ENCODE assay signal across 9 mouse cellular contexts in the genomic region with DNA sequence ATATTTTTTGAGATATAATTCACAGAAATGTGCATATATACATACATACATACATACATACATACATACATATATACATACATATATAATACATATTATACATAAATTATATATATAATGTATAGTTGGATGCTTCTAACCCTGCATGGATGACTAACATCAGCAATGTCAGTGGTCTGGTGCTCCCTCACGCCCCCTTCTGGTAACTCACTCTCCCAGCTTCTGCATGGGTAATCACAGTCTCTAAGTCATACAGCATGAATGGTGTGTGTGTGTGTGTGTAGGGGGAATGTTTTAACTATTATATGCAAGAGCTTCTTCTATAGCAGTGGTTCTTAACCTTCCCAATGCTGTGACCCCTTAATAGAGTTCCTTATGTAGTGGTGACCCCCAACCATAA.
DNase-seq lines count a peak whose midpoint lies in the region; ATAC-seq and TF ChIP-seq lines count a peak whose summit lies in the region.
"Had no signal": no experiment of that assay in that cellular context is flagged by ENCODE, and none has a peak within 500 bp of the region (broad histone marks: within the 10 kb centered on the region; RNA-seq: fewer than 3 reads in every experiment).

No protein-coding gene starts in this region.

- no peaks in the 10 kb centered on the region for H3K9me3 ChIP-seq in liver, embryonic 14.5 days (ENCODE audit: control insufficient read depth, low read length)
- H3K9me3 ChIP-seq in forebrain, embryonic 13.5 days (replicated peaks), result no peaks in the 10 kb centered on the region
- H3K9me3 ChIP-seq: neural tube, embryonic 13.5 days had no signal

- peaks cover 8 to 27% of the 10 kb centered on the region in 2 experiments for H3K4me1 ChIP-seq in liver, embryonic 14.5 days (replicated peaks; ENCODE audit: control insufficient read depth in 2 of 2, insufficient read depth in 2 of 2, low read length in 1 of 2)
- H3K4me1 ChIP-seq in forebrain, embryonic 13.5 days, result no peaks in the 10 kb centered on the region

- ATAC-seq in liver, embryonic 14.5 days (ENCODE audit: insufficient read depth), result no peak
- ATAC-seq in forebrain, embryonic 13.5 days, result no peak

- no peak overlapping the region for H3K4me3 ChIP-seq in gastrocnemius, adult 2 months
- H3K4me3 ChIP-seq in liver, embryonic 14.5 days (ENCODE audit: insufficient read depth in 1 of 2, low read depth in 2 of 2, low read length in 2 of 2), result no peak overlapping the region
- no peak overlapping the region for H3K4me3 ChIP-seq in forebrain, embryonic 13.5 days
- H3K4me3 ChIP-seq: neural tube, embryonic 13.5 days had no signal

- 9% methylated on average over 1 of the region's 1 CpGs for WGBS in liver, embryonic 14.5 days (ENCODE audit: insufficient replicate concordance)
- 41% methylated on average over 1 of the region's 1 CpGs for WGBS in forebrain, embryonic 13.5 days

- intact Hi-C loops in gastrocnemius, adult 2 months (cut with DNase I), result no loop called here
- intact Hi-C loops in gastrocnemius, postnatal 36 days (cut with DNase I), result no loop called here

- TF ChIP-seq CTCF in gastrocnemius, adult 2 months (IDR thresholded peaks at IDR 0.05), result peak; percentile 63
- TF ChIP-seq CTCF in liver, embryonic 14.5 days (IDR thresholded peaks at IDR 0.05; ENCODE audit: low read depth), result peak; percentile 54

- H3K9ac ChIP-seq in liver, embryonic 14.5 days (replicated peaks), result no peak overlapping the region
- H3K9ac ChIP-seq in forebrain, embryonic 13.5 days, result no peak overlapping the region
- H3K9ac ChIP-seq: neural tube, embryonic 13.5 days had no signal

- H3K36me3 ChIP-seq in liver, embryonic 14.5 days (replicated peaks; ENCODE audit: control insufficient read depth, insufficient read depth, low read depth), result no peaks in the 10 kb centered on the region
- H3K36me3 ChIP-seq in forebrain, embryonic 13.5 days (ENCODE audit: poor library complexity, severe bottlenecking), result no peaks in the 10 kb centered on the region
- H3K36me3 ChIP-seq: neural tube, embryonic 13.5 days had no signal

- DNase-seq in gastrocnemius, adult 2 months, result peak; percentile 41
- no peak for DNase-seq in gastrocnemius, postnatal 36 days
- peak; percentile 44 for DNase-seq in right cerebral cortex, postnatal 4 days
- no peak for DNase-seq in right cerebral cortex, adult 2 months (ENCODE audit: low spot score in 2 of 2)
- DNase-seq in liver, embryonic 14.5 days (ENCODE audit: low read depth in 3 of 3, low spot score in 3 of 3), result no peak
- peak; percentile 69 for DNase-seq in thymus, postnatal 25 days
- DNase-seq in gastrocnemius, postnatal 25 days, result no peak

- no peaks in the 10 kb centered on the region for H3K27me3 ChIP-seq in liver, embryonic 14.5 days (ENCODE audit: control insufficient read depth, insufficient read depth, low read length)
- no peaks in the 10 kb centered on the region for H3K27me3 ChIP-seq in forebrain, embryonic 13.5 days
- H3K27me3 ChIP-seq: neural tube, embryonic 13.5 days had no signal

- no peak overlapping the region for H3K27ac ChIP-seq in gastrocnemius, adult 2 months
- no peak overlapping the region for H3K27ac ChIP-seq in liver, embryonic 14.5 days
- no peak overlapping the region for H3K27ac ChIP-seq in forebrain, embryonic 13.5 days
- H3K27ac ChIP-seq: neural tube, embryonic 13.5 days had no signal

- no peak for TF ChIP-seq EP300 in liver, embryonic 14.5 days (IDR thresholded peaks at IDR 0.05; ENCODE audit: low read depth)

- H3K4me2 ChIP-seq in liver, embryonic 14.5 days (ENCODE audit: low read depth), result no peak overlapping the region
- H3K4me2 ChIP-seq in forebrain, embryonic 13.5 days, result no peak overlapping the region
- H3K4me2 ChIP-seq: neural tube, embryonic 13.5 days had no signal

Comparison
In these comparisons a context has a peak if more than half of its experiments do, and no peak if none do; other contexts are left out.
1. DNase-seq: peak in gastrocnemius, adult 2 months (single experiment), right cerebral cortex, postnatal 4 days (single experiment) and thymus, postnatal 25 days (single experiment); none in gastrocnemius, postnatal 36 days (0 of 2), right cerebral cortex, adult 2 months (0 of 2), liver, embryonic 14.5 days (0 of 3) and gastrocnemius, postnatal 25 days (single experiment).